28 mouse cellular contexts compared by ENCODE assay signal in the genomic region with DNA sequence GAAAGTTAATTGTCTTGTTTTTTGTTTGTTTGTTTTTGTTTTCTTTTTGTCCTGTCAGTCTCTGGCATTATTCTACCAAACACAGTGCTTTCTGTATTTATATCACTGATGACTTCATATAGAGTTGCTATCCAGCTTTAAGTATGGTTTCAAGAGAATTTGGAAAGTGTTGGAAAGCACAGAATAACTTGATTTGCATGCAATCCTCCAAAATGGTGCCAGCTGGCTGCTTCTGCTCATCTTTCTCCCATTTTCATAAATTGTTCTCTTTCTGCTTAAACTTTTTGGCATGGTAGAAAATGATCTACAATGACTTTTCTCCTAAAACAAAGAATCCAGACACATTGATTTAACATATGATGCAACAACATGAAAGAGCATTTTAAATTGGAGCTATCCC. TPM values are rescaled to one million over a fixed set of nuclear protein-coding genes. Genes with fewer than 3 reads are reported as not detected.
DNase-seq lines count a peak whose midpoint lies in the region; ATAC-seq lines count a peak whose summit lies in the region.
"Had no signal": no experiment of that assay in that cellular context is flagged by ENCODE, and none has a peak within 500 bp of the region (broad histone marks: within the 10 kb centered on the region; RNA-seq: fewer than 3 reads in every experiment).

No protein-coding gene starts in this region.

- intact Hi-C loops in left cerebral cortex, postnatal 14 days (cut with DNase I) = no loop called here

- DNase-seq in layer of hippocampus, adult 11-12 months (ENCODE audit: low spot score) = peak; percentile 9
- DNase-seq in layer of hippocampus, postnatal 25 days (ENCODE audit: extremely low spot score in 1 of 2, low spot score in 1 of 2) = no peak
- DNase-seq in right cerebral cortex, adult 2 months (ENCODE audit: low spot score in 2 of 2) = peak; percentile 6 to 23
- DNase-seq in right cerebral cortex, postnatal 25 days = no peak
- DNase-seq in left cerebral cortex, postnatal 14 days (ENCODE audit: low spot score in 2 of 2) = peak; percentile 14 to 41
- no peak for DNase-seq in kidney, adult 11 months
- DNase-seq: adrenal gland, postnatal 10 days; cerebellum, adult 9-10 months; gastrocnemius, postnatal 36 days; heart, adult 2 months; heart, postnatal 14 days; kidney, adult 18-20 months; kidney, postnatal 4 days; liver, embryonic 13.5 days; lung, adult 2 months; lung, postnatal 36 days; thymus, adult 2 months; thymus, postnatal 4 days had no signal

- no peak for ATAC-seq in activated CD4-positive, CD25-positive, alpha-beta regulatory T cell, adult 4 months
- ATAC-seq: midbrain, embryonic 13.5 days had no signal

RNA-seq across cellular contexts. Expression of a gene that starts 2.5 kb away (rescaled TPM):
- not detected for total RNA-seq in layer of hippocampus, postnatal 25 days (2021)
- total RNA-seq in left cerebral cortex, postnatal 14 days (2021) = not detected
- not detected for polyA plus RNA-seq in activated CD4-positive, CD25-positive, alpha-beta regulatory T cell, adult 4 months (2017; shearing (Covaris generic))
- total RNA-seq: adrenal gland, postnatal 10 days; gastrocnemius, postnatal 36 days; heart, adult 2 months; heart, postnatal 14 days; left cerebral cortex, postnatal 10 days had no signal
- polyA plus RNA-seq: heart, adult 2 months; heart, embryonic 13.5 days; hindbrain, embryonic 11.5 days; kidney, embryonic 16.5 days; limb, embryonic 14.5 days; liver, embryonic 13.5 days; lung, adult 2 months; midbrain, embryonic 13.5 days; neural tube, embryonic 11.5 days; small intestine, adult 2 months; stomach, embryonic 16.5 days; thymus, adult 2 months had no signal

Comparison
In these comparisons a context has a peak if more than half of its experiments do, and no peak if none do; other contexts are left out.
1. DNase-seq: peak in layer of hippocampus, adult 11-12 months (single experiment), right cerebral cortex, adult 2 months (2 of 2) and left cerebral cortex, postnatal 14 days (2 of 2); none in layer of hippocampus, postnatal 25 days (0 of 2), right cerebral cortex, postnatal 25 days (single experiment) and kidney, adult 11 months (single experiment).